Mouse (Mus musculus): ENCODE results near the gene Nav2.

The Nav2 gene

DNA sequence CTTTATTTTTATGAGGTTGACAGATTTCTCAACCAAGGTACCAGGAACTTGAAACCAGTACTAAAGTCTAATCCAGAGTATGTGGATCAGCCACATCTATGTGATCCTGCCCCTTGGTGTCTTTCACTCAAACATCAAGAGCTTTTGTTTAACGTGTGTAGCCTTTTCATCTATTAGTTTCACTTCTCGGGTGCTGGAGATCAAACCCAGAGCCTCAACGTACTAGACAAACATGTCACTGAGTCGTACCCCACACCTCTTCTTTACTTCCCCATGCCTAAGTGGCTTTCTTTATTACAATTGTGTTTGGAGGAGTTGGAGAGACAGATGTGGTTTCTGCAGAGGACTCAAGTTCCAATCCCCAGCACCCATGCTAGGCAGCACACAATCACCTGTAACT lies 512.7 kb downstream of the Nav2 start:
- in situ Hi-C loops (cut with MseI, MboI), result loop anchor here in 1 of 2 experiments (10.0 kb wide), 2 partner anchors 166 to 286 kb away; no protein-coding TSS in a partner anchor

DNA sequence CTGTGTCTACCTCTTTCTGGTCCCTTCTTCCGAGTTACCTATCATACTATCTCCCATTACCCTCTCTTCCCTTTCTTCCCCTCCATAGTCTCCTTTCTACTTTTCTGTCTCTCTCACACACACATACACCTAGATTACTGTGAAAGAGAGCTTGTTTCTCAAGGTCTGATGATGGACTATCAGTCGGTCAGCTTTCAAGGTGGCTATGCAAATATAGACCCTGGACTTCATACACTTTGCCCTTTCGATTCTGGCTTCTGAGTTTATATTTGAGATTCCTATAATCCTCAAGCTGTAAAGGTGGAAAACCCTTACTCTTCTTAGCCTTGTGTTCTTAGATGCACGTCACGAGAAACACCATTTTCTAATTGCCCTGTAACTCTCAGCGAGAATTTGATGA lies 515.4 kb downstream of the Nav2 start:
- in situ Hi-C loops (cut with MseI, MboI), result loop anchor here in 1 of 2 experiments (10.0 kb wide), 2 partner anchors 169 to 289 kb away; no protein-coding TSS in a partner anchor

DNA sequence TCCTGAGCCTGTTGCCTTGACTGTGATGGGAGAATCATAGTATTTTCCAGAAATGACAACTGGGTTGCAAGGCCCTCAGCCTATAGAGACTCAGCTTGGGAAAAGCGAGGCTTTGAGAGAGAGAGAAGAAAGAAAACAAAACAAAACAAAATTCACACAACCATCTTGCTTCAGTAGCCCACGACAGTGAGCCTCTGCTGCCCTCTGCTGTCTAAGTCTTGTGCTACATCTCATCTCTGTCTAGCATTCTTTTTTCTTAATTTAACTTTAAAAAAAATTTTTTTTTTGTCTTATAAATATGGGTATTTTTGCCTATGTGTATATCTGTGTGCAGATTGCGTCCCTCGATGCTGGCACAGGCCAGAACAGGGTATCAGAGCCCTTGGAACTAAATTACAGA lies 517.5 kb downstream of the Nav2 start:
- in situ Hi-C loops (cut with MseI, MboI), result loop anchor here (5.0 to 10.0 kb wide), 3 partner anchors 171 to 299 kb away; no protein-coding TSS in a partner anchor

DNA sequence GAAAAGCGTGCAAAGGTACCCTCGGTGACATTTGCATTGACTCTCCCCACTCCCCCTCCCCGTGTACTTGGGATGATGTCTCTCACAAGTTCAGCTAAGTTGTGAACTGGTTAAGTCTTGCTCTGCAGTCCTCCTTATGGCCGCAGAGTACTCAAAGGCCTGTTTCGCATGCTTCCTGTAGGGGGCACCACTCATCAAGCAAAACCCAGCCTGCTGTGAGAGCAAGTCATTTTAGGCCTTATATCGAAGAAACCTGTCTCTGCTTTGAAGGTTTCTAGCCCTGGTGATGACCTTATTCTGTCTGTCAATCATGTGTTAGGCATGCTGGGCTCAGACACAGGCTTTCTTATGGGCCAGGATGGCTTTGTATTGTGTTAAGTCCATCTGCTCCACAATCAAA lies 519.3 kb downstream of the Nav2 start:
- in situ Hi-C loops (cut with MseI, MboI), result loop anchor here (5.0 to 10.0 kb wide), 3 partner anchors 173 to 301 kb away; no protein-coding TSS in a partner anchor

DNA sequence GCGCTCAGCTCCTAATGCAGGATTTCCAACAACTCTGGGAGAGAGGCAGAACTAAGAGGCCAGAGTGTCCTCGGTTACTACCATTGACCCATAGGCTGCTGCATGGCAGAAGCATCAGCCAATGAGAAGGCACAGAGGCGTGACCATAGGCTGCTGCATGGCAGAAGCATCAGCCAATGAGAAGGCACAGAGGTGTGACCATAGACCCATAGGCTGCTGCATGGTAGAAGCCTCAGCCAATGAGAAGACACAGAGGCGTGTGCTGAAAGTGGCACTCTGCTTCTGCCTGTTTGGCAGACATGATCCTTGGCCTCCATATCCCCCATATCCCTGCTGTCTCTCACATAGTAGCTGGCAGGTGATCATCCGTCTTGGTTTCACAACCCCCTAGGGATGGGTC lies 520.4 kb downstream of the Nav2 start:
- in situ Hi-C loops (cut with MseI, MboI), result loop anchor here (5.0 to 10.0 kb wide), 3 partner anchors 174 to 302 kb away; no protein-coding TSS in a partner anchor

DNA sequence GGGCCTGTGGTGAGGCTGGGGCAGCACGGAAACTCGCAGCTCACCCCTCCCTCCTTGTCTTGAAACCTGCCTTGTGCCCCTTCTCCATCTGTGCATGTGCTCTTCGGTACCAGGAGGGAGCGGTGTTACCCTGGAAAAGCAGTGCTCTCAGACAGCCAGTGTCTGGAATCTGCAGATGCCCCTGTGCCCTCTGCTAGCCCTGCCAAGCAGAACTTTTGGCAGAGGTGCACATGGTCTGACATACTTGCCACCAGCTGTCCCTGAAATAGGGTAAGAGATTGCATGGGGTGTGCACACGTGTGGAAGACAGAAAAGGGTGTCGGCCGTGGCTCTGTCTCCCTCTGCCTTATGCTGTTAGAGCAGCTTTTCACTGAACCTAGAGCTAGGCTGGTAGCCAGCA lies 522.3 kb downstream of the Nav2 start:
- in situ Hi-C loops (cut with MseI, MboI), result no loop called here

DNA sequence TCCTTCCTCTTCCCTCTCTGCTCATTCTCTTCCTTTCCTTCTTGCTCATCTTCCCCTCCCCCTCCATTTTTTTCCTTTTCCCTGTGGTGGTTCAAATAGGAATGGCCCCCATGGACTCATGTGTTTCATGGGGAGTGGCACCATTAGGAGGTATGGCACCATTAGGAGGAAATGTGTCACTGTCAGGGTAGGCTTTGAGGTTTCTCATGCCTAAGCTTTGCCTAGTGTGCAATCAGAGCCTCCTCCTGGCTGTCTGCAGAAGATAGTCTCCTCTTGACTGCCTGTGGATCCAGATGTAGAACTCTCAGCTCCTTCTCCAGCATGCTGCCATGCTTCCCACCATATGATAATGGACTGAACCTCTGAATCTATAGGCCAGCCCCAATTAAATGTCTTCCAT lies 525.4 kb downstream of the Nav2 start:
- in situ Hi-C loops (cut with MseI, MboI), result no loop called here

DNA sequence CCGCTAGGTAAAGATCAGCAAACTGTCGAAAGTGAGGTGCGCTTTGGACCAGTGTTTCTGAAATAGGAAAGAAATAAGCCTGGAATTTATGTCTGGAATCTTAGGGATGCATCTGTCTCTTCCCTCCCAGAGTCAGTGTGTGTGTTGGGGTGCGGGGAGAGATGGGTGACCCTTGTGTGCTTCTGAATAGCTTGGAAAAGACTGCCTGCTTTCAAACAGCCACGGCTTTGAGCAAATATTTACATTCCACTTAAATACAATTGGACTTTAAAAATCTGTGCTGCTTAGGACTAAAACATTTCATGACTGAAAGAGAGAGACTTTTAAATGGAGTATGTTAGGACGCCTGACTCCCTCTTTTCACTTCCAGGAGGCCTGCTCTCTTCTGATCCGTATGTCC lies 528.0 kb downstream of the Nav2 start:
- in situ Hi-C loops (cut with MseI, MboI), result no loop called here

DNA sequence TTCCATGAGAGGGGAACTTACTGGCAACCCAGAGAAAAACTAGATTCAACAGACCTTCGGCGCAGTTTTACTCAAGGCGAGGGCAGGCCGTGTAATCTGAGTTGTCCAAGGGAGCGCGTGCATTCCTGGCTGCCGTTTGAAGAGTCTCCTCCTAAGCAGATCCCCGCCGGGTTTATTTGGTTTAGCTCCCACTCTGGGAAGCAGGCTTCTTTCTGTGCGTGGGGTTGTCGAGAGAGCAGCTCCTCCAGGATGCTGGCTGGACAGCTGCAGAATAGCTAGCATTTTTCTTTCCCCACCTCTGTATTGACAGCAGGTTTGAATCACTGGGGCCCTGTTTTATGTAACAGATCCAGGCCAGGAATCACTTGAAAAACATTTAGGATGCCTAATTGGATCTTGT lies 529.4 kb downstream of the Nav2 start:
- in situ Hi-C loops (cut with MseI, MboI), result no loop called here

DNA sequence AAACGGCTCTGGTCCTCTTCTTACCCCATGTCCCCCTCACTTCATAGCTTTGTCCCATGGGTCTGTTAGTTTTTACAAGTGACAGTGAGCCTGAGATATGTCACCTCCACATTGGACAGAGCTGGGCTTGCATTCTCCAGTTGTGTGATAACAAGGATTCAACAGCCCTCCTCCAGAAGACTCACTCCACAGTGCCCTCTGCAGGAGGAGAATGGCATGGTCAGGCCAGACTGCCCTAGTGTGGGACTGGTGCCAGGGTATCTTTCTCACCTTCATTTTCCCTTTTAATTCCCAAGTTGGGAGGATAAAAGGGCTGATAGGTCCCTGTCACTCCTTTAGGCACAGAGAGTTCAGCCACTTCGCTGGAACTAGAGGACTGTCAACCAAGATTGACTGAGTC lies 530.6 kb downstream of the Nav2 start:
- in situ Hi-C loops (cut with MseI, MboI), result no loop called here

DNA sequence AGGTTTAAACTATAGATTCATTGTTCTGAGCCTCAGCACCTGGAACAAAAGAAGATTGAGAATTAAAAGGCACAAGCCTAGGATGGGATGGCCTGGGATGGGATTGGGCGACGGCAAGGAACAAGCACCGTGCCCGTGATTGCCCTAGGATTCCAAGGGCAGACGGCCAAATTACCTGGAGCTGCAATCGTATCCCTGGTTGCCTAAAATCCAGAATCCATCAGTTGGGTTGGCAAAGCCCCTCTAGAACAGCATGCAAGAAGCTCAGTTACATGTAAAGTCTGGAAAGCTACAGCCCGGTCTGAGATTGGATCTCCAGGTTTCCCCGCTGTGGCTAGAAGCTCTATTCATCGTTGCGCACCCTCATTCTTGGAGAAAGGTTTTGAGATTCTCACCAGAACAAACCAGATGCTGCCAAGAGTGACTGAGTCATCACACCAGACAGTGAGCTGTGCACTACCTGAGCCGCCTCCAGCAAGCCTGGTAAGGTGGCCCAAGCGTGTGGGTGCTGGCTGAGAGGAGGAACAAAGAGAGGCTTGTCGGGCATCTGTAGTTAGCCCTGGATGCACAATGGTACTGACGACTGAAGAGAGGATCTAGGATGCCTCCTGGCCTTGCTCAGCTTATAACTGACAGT lies 531.9 kb downstream of the Nav2 start:
- in situ Hi-C loops (cut with MseI, MboI), result no loop called here

DNA sequence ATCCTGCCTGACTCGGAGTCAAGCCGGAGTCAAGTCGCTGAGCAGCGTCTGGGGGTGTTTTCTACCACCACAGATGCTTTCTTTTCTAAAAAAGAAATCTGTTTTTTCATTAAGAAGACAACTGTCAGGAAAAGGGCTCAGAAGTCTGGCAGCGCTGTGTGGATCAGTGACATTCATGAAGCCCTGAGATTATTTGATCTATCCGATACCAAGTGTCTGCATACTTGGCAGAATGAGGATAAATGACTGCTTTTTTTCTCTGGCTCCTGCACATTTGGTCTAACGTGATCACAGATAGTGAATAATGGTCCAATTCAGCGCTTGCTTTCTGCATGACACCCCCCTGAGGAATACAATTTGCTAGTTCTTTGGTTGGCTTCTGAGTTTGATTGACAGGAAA lies 533.7 kb downstream of the Nav2 start:
- in situ Hi-C loops (cut with MseI, MboI), result no loop called here

DNA sequence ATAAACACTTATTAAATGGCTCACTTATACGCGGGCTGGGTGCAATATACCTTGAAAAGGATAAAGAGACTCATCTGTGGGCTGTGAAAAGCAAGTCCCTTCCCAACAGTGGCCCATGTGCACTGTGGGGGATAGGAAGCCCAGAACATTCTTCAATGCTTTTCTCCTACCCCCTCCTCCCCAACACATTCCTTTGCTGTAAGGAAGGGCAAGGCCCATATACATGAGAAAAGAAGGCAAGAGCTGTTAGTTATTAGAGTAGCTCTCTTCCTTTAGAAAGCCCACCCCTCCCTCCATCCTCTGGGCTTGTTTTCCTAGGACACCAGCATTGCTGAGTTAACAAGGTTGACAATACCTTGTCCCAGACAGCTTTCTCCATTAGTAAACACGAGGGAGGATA lies 540.1 kb downstream of the Nav2 start:
- in situ Hi-C loops (cut with MseI, MboI), result no loop called here

DNA sequence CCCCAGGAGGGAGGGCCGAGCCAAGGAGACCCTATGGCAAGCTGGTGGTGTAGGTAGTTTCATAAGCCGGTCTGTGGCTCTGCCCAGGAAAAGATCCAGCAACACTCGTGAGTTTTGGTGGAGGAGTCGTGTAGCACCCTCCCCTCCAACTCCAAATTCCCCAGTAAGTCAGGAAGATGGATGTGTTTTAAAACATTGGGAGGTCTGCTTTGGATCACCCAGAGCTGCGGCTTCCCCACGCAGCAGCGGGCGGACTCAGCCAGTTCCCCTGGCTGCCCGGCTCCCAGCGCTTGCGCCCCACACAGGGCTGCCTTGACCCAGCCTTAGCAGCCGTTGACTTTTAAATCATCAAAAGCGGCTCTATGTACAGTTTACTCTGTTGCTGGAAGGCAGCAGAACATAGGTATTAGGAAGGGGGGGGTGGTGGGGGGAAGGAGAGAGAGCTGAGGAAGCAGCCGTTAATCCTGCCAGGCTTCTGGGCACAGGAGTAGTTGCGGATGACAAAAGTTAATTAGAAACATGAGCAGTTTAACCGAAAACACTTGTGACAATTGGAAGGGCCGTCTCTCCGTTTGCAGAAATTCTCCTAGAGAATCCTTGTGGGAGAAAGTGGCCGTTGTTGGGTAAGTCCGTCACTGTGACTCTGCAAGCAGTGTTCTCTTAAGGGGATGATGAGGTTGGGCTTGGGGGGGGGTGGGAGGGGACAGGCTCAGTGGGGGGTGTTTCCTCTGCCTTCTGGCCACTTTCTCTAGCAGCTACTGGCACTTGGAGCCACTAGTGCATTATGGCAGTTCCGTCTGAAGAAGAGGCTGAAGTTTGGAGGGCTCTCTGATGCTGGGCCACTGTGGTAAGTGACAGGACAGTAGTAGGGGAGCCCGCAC lies 542.0 kb downstream of the Nav2 start:
- in situ Hi-C loops (cut with MseI, MboI), result no loop called here

DNA sequence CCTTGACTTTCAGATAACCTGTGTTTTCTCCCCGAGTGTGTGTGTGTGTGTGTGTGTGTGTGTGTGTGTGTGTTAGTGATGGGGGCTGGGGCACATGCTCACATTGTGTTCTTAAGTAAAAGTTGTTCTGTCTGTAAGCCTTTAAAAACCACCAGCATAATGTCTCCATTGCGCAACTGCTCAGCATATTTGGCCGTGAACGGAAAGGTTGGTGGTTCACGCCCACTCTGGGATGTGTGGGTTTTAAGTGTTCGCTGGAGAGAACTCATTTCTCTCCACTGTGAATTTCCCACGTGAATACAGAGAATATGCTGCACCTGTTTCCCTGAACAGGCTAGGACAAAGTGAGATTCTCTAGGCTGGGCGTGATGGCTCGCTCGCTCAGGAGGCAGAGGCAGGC lies 542.7 kb downstream of the Nav2 start:
- in situ Hi-C loops (cut with MseI, MboI), result no loop called here

DNA sequence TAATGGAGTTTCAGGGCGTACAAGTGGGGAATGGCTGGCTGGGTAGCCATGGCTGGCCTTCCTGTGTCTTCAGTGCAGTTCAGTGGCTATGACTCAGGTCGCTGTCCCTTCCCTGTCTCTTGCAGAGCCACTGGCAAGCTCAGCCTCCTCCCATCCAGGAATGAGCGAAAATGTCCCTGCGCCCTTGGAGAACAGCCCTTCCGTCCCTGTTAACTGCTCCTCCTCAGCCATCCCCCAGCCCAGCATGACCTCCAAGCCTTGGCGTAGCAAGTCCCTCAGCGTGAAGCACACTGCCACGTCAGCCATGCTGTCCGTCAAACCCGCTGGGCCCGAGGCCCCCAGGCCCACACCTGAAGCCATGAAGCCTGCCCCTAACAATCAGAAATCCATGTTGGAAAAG lies 543.8 kb downstream of the Nav2 start:
- in situ Hi-C loops (cut with MseI, MboI), result no loop called here

DNA sequence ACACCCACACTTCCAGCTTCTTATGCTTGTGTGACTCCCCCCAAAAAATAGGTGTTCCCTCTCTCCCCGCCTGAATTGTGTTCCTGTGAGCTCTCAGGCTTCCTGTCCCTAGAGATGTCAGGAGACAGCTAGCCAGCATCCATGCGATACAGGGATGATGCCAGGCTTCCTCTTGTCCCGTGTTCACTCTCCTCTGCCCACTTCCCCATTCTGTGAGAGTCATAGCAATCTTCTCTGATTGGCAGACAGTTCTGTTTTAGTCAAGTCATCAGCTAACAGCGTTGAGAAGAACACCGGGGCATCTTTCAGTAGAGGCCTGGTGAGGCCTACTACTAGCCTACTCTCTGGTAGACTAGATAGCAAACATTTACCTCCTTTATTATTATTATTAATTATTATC lies 546.1 kb downstream of the Nav2 start:
- in situ Hi-C loops (cut with MseI, MboI), result no loop called here

DNA sequence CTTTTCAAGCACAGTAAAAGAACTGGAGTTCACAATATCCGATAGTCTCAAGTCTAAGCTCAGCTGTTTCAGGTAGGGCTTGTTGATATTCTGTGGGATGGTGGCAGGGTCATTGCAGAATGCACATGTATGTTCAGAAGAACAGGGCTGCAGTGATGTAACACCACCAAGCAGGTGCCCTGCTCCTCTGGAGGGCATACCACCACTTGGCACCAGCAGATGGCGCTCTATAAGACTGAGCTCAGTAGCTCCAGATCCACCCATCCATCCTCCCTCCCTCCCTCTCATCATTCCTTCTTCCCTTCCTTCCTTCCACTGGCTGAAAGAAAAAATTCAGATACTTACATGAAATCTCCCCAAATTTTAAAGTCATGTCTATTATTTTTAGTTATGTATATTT lies 547.6 kb downstream of the Nav2 start:
- in situ Hi-C loops (cut with MseI, MboI), result no loop called here

DNA sequence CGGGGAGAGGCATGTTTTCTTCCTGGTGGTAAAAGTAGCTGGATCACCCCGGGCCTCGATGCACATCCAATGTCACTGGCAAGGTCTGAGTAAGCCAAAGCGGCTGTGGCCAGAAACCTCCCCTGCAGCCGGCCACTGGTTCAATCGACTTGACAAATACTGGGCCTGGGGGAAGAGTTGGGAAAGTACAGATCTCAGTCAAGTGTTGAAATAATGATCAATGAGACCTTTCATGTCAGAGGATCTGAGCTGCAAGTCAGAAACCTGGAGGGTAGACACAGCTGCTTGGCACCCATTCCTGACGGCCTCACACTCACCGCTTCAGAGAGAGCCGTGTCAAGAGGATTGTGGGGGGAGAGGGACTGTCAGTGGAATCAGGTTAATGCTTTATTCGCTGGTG lies 548.9 kb downstream of the Nav2 start:
- in situ Hi-C loops (cut with MseI, MboI), result no loop called here

DNA sequence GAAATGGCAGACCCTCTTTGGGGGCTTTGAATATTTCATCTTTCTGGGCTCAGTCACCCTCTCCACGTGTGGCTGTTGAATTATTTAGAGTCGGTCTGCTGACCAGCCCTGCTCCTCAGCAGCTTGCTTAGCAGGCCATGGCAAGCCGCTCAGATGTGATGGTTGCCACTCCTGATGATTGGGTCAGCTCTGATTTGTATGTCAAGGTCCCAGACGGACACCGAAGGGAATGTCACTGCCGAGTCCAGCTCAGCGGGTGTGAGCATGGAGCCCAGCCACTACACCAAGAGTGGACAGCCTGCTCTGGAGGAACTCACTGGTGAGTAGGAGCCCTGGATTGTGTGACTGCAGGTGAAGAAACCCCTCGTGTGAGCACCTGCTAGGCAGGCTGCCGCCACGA lies 549.4 kb downstream of the Nav2 start:
- in situ Hi-C loops (cut with MseI, MboI), result no loop called here

DNA sequence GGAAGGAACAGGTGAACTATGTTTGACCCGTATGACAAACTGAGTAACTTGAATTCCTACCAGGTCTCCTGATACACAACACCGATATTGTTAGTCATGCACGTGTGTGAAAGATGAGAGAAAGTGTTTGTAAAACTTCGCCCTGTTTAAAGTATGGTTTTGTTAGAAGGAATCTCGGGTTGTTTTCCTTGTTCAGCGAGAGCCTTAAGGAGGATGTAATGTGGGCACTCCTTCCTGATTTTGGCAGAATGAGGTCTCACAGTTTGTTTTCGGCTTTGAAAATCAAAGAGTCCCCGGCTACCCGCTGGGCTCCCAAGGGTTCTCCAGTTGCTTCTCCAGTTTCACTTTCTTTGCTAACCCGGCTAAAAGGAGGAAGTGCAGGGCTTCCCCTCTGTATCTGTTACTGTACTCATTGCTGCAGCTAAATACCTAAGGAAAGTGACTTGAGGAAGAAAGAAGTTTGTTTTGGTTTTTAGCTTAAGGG lies 553.9 kb downstream of the Nav2 start:
- in situ Hi-C loops (cut with MseI, MboI), result no loop called here

DNA sequence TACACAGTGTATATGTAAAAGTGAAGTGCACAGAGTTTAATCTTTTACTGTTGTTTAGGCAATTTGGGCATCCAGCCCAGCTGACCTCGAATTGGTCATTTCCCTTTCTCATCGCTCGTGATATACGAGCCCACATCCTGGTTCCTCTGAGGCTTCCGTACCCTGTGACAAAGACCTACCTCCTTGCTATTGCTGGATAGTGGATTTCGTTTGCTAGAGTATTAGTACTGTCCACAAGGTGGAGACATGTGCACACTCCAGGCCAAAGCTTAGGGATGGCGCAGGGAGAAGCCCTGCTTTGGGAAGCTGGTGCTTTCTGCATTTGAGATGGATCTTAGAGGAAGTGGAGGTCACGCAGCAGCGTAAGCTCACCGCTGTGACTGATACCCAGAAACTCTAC lies 559.3 kb downstream of the Nav2 start:
- in situ Hi-C loops (cut with MseI, MboI), result no loop called here

Measured in mouse trophoblast stem cell (cell line).